ENCODE assay signal across 29 mouse cellular contexts in genomic region chr1:45597316-45597715, GRCm38 (mm10).
DNase-seq lines count a peak whose midpoint lies in the region; ATAC-seq and TF ChIP-seq lines count a peak whose summit lies in the region.
"Had no signal": no experiment of that assay in that cellular context is flagged by ENCODE, and none has a peak within 500 bp of the region (broad histone marks: within the 10 kb centered on the region; RNA-seq: fewer than 3 reads in every experiment).

No protein-coding gene starts in this region.

- no peak overlapping the region for H3K4me2 ChIP-seq in heart, embryonic 13.5 days
- H3K4me2 ChIP-seq in lung, postnatal 0 days (replicated peaks; ENCODE audit: low read depth, low read length) = no peak overlapping the region
- no peak overlapping the region for H3K4me2 ChIP-seq in embryonic facial prominence, embryonic 14.5 days (ENCODE audit: low read depth, low read length)
- no peak overlapping the region for H3K4me2 ChIP-seq in stomach, embryonic 15.5 days
- no peak overlapping the region for H3K4me2 ChIP-seq in midbrain, embryonic 14.5 days (ENCODE audit: low read length)
- H3K4me2 ChIP-seq: forebrain, embryonic 12.5 days; heart, embryonic 12.5 days; hindbrain, embryonic 13.5 days; liver, embryonic 11.5 days; midbrain, embryonic 12.5 days; neural tube, embryonic 12.5 days had no signal

- TF ChIP-seq CTCF in lung, postnatal 0 days (IDR thresholded peaks at IDR 0.05) = no peak

- intact Hi-C loops in heart, postnatal 25 days (cut with DNase I) = no loop called here

- ATAC-seq in heart, embryonic 13.5 days (ENCODE audit: extremely low read depth, insufficient number of reproducible peaks, low FRiP score, low TSS enrichment) = no peak
- ATAC-seq in lung, postnatal 0 days = peak; percentile 23; the same call in 1 of the 2 replicates
- ATAC-seq in embryonic facial prominence, embryonic 14.5 days (ENCODE audit: low read depth) = no peak; the same call in 1 of the 2 replicates
- ATAC-seq in stomach, embryonic 15.5 days (ENCODE audit: insufficient read depth, low FRiP score, low read depth) = no peak
- ATAC-seq in midbrain, embryonic 14.5 days (ENCODE audit: low FRiP score, low TSS enrichment) = no peak

- 38% methylated on average over 2 of the region's 2 CpGs for WGBS in heart, embryonic 13.5 days
- WGBS in lung, postnatal 0 days = 23% methylated on average over 2 of the region's 2 CpGs
- whole genome bisulfite sequencing in embryonic facial prominence, embryonic 14.5 days = 29% methylated on average over 2 of the region's 2 CpGs
- WGBS in stomach, embryonic 15.5 days = 27% methylated on average over 2 of the region's 2 CpGs
- 55% methylated on average over 2 of the region's 2 CpGs for WGBS in midbrain, embryonic 14.5 days

- no peak overlapping the region for H3K9ac ChIP-seq in heart, embryonic 13.5 days
- H3K9ac ChIP-seq in lung, postnatal 0 days (replicated peaks; ENCODE audit: low read depth) = no peak overlapping the region
- no peak overlapping the region for H3K9ac ChIP-seq in embryonic facial prominence, embryonic 14.5 days (ENCODE audit: low read depth, low read length)
- no peak overlapping the region for H3K9ac ChIP-seq in stomach, embryonic 15.5 days
- no peak overlapping the region for H3K9ac ChIP-seq in midbrain, embryonic 14.5 days (replicated peaks; ENCODE audit: low read length)
- H3K9ac ChIP-seq: forebrain, embryonic 12.5 days; heart, embryonic 12.5 days; hindbrain, embryonic 13.5 days; midbrain, embryonic 12.5 days; neural tube, embryonic 12.5 days had no signal

- no peaks in the 10 kb centered on the region for H3K27me3 ChIP-seq in heart, embryonic 13.5 days (replicated peaks)
- H3K27me3 ChIP-seq in lung, postnatal 0 days (replicated peaks; ENCODE audit: insufficient read depth, low read length) = no peaks in the 10 kb centered on the region
- no peaks in the 10 kb centered on the region for H3K27me3 ChIP-seq in embryonic facial prominence, embryonic 14.5 days (replicated peaks; ENCODE audit: control insufficient read depth, insufficient read depth, low read length)
- no peaks in the 10 kb centered on the region for H3K27me3 ChIP-seq in stomach, embryonic 15.5 days (replicated peaks)
- H3K27me3 ChIP-seq in midbrain, embryonic 14.5 days (ENCODE audit: control insufficient read depth, insufficient read depth, low read length) = no peaks in the 10 kb centered on the region
- H3K27me3 ChIP-seq: CH12.LX; forebrain, embryonic 12.5 days; heart, embryonic 12.5 days; hindbrain, embryonic 13.5 days; midbrain, embryonic 12.5 days; neural tube, embryonic 12.5 days had no signal

- no peaks in the 10 kb centered on the region for H3K36me3 ChIP-seq in heart, embryonic 13.5 days
- no peaks in the 10 kb centered on the region for H3K36me3 ChIP-seq in lung, postnatal 0 days (ENCODE audit: insufficient read depth, low read length)
- no peaks in the 10 kb centered on the region for H3K36me3 ChIP-seq in embryonic facial prominence, embryonic 14.5 days (ENCODE audit: control insufficient read depth, insufficient read depth, low read length)
- H3K36me3 ChIP-seq in stomach, embryonic 15.5 days = no peaks in the 10 kb centered on the region
- H3K36me3 ChIP-seq in midbrain, embryonic 14.5 days (ENCODE audit: control insufficient read depth, insufficient read depth, low read length) = no peaks in the 10 kb centered on the region
- H3K36me3 ChIP-seq: forebrain, embryonic 12.5 days; G1E; heart, embryonic 12.5 days; hindbrain, embryonic 13.5 days; midbrain, embryonic 12.5 days; neural tube, embryonic 12.5 days had no signal

- no peak overlapping the region for H3K4me3 ChIP-seq in heart, embryonic 13.5 days
- H3K4me3 ChIP-seq in lung, postnatal 0 days (ENCODE audit: low read depth, low read length) = no peak overlapping the region
- H3K4me3 ChIP-seq in embryonic facial prominence, embryonic 14.5 days (ENCODE audit: low read depth, low read length) = no peak overlapping the region
- no peak overlapping the region for H3K4me3 ChIP-seq in stomach, embryonic 15.5 days (replicated peaks)
- no peak overlapping the region for H3K4me3 ChIP-seq in midbrain, embryonic 14.5 days (replicated peaks; ENCODE audit: low read depth, low read length)
- H3K4me3 ChIP-seq: erythroblast, embryonic 14.5 days; forebrain, embryonic 12.5 days; heart, embryonic 12.5 days; hindbrain, embryonic 13.5 days; midbrain, embryonic 12.5 days; neural tube, embryonic 12.5 days had no signal

- no peaks in the 10 kb centered on the region for H3K9me3 ChIP-seq in heart, embryonic 13.5 days
- H3K9me3 ChIP-seq in lung, postnatal 0 days (ENCODE audit: low read length) = no peaks in the 10 kb centered on the region
- H3K9me3 ChIP-seq in embryonic facial prominence, embryonic 14.5 days (ENCODE audit: control insufficient read depth, low read length) = no peaks in the 10 kb centered on the region
- no peaks in the 10 kb centered on the region for H3K9me3 ChIP-seq in stomach, embryonic 15.5 days
- H3K9me3 ChIP-seq in midbrain, embryonic 14.5 days (ENCODE audit: control insufficient read depth, low read length) = no peaks in the 10 kb centered on the region
- H3K9me3 ChIP-seq: forebrain, embryonic 12.5 days; G1E; hindbrain, embryonic 13.5 days; midbrain, embryonic 12.5 days; neural tube, embryonic 12.5 days had no signal

- 0 out of 2 replicates have a peak overlapping the region, but pooled peaks have one; percentile 20 for H3K27ac ChIP-seq in heart, embryonic 13.5 days (replicated peaks)
- H3K27ac ChIP-seq in lung, postnatal 0 days (ENCODE audit: low read length) = no peak overlapping the region
- peak overlapping the region; percentile 52 for H3K27ac ChIP-seq in embryonic facial prominence, embryonic 14.5 days (replicated peaks; ENCODE audit: low read depth, low read length)
- peak overlapping the region; percentile 37; the same call in 1 of the 2 replicates for H3K27ac ChIP-seq in stomach, embryonic 15.5 days
- H3K27ac ChIP-seq in midbrain, embryonic 14.5 days (replicated peaks; ENCODE audit: low read depth, low read length) = no peak overlapping the region
- H3K27ac ChIP-seq: forebrain, embryonic 12.5 days; hindbrain, embryonic 13.5 days; midbrain, embryonic 12.5 days; neural tube, embryonic 12.5 days had no signal

- 0 out of 2 replicates have a peak, but pooled peaks cover 2% of the 10 kb centered on the region for H3K4me1 ChIP-seq in heart, embryonic 13.5 days
- no peaks in the 10 kb centered on the region for H3K4me1 ChIP-seq in lung, postnatal 0 days (ENCODE audit: insufficient read depth, low read depth, low read length)
- peaks cover 12% of the 10 kb centered on the region for H3K4me1 ChIP-seq in embryonic facial prominence, embryonic 14.5 days (ENCODE audit: control insufficient read depth, insufficient read depth, low read length)
- no peaks in the 10 kb centered on the region for H3K4me1 ChIP-seq in stomach, embryonic 15.5 days
- H3K4me1 ChIP-seq in midbrain, embryonic 14.5 days (ENCODE audit: control insufficient read depth, insufficient read depth, low read length) = no peaks in the 10 kb centered on the region
- H3K4me1 ChIP-seq: forebrain, embryonic 12.5 days; heart, embryonic 12.5 days; hindbrain, embryonic 13.5 days; midbrain, embryonic 12.5 days; neural tube, embryonic 12.5 days had no signal

- no peak for DNase-seq in heart, postnatal 25 days (ENCODE audit: low spot score)
- DNase-seq in lung, postnatal 0 days (ENCODE audit: low spot score) = peak; percentile 25
- no peak for DNase-seq in lung, adult 18-20 months
- DNase-seq in embryonic facial prominence, embryonic 14.5 days (ENCODE audit: low spot score) = peak; percentile 61
- DNase-seq in kidney, adult 8-10 months = no peak
- no peak for DNase-seq in midbrain, embryonic 14.5 days
- DNase-seq: adrenal gland, postnatal 10 days; B cell, adult 2 months; cerebellum, adult 8-10 months; cerebellum, postnatal 36 days; embryo, embryonic 11 days; gastrocnemius, postnatal 14 days; heart, adult 11 months; heart, postnatal 36 days; kidney, adult 11 months; kidney, postnatal 4 days; lung, postnatal 10 days; right cerebral cortex, postnatal 4 days had no signal

- TF ChIP-seq EP300 in lung, postnatal 0 days (IDR thresholded peaks at IDR 0.05) = no peak

Comparison
In these comparisons a context has a peak if more than half of its experiments do, and no peak if none do; other contexts are left out.
1. DNase-seq: peak in lung, postnatal 0 days (single experiment) and embryonic facial prominence, embryonic 14.5 days (single experiment); none in heart, postnatal 25 days (single experiment), lung, adult 18-20 months (0 of 2), kidney, adult 8-10 months (0 of 2) and midbrain, embryonic 14.5 days (single experiment).
2. H3K27ac ChIP-seq: peak in heart, embryonic 13.5 days (single experiment), embryonic facial prominence, embryonic 14.5 days (single experiment) and stomach, embryonic 15.5 days (single experiment); none in lung, postnatal 0 days (single experiment) and midbrain, embryonic 14.5 days (single experiment).